Mouse (Mus musculus): ENCODE data around the gene Bhlhe23. TPM values are rescaled to one million over a fixed set of nuclear protein-coding genes. Genes with fewer than 3 reads are reported as not detected.

Bhlhe23 gene
- not detected in 2 replicates for polyA plus RNA-seq (2015; fragmentation: Nextera tagmentation; extraction: Ambion mirVana)

- WGBS (ENCODE audit: insufficient replicate concordance): 3% methylated on average over 28 of the region's 28 CpGs
- TF ChIP-seq EP300 (IDR thresholded peaks at IDR 0.05; ENCODE audit: low read depth): no peak
- Histone ChIP-seq H3K4me1 (ENCODE audit: insufficient read depth) (no peaks in the 10 kb centered on the region), H3K4me2 (ENCODE audit: low read depth, low read length) (no peak within 1 kb of the TSS), H3K9ac (replicated peaks) (no peak within 1 kb of the TSS), H3K27ac (ENCODE audit: low read depth) (no peak within 1 kb of the TSS), H3K4me3 (ENCODE audit: low read depth, low read length) (no peak within 1 kb of the TSS), H3K9me3 (ENCODE audit: low read length) (no peaks in the 10 kb centered on the region), H3K27me3 (ENCODE audit: insufficient read depth, low read length) (peaks cover 72% of the 10 kb centered on the region), H3K36me3 (replicated peaks; ENCODE audit: insufficient read depth, low read length) (no peaks in the 10 kb centered on the region)
- ATAC-seq: no peak
- DNase-seq: no peak
Observed at GRCm38 (mm10) chr2:180776793-180777192, at the start of gene Bhlhe23. Bhlhe23 (minus strand) TSS chr2:180776900.

GRCm38 (mm10) chr2:180825147-180825941 lies 48.6 kb upstream of the Bhlhe23 start:
- WGBS (ENCODE audit: insufficient replicate concordance): 36% methylated on average over 11 of the region's 11 CpGs
- H3K27me3 ChIP-seq (ENCODE audit: insufficient read depth, low read length): no peaks in the 10 kb centered on the region
- TF ChIP-seq EP300 (IDR thresholded peaks at IDR 0.05; ENCODE audit: low read depth): no peak
- no peak for TF ChIP-seq CTCF (IDR thresholded peaks at IDR 0.05; ENCODE audit: low read depth)
- no peak for DNase-seq
- H3K4me1 ChIP-seq (ENCODE audit: insufficient read depth): no peaks in the 10 kb centered on the region
- H3K36me3 ChIP-seq (replicated peaks; ENCODE audit: insufficient read depth, low read length): no peaks in the 10 kb centered on the region
- no peak for ATAC-seq
- no peak overlapping the region for H3K4me3 ChIP-seq (ENCODE audit: low read depth, low read length)
- H3K27ac ChIP-seq (ENCODE audit: low read depth): no peak overlapping the region
- no peak overlapping the region for H3K4me2 ChIP-seq (ENCODE audit: low read depth, low read length)
- H3K9me3 ChIP-seq (ENCODE audit: low read length): no peaks in the 10 kb centered on the region
- no peak overlapping the region for H3K9ac ChIP-seq (replicated peaks)

- H3K4me3 ChIP-seq (ENCODE audit: low read depth, low read length): no peak overlapping the region
- no peaks in the 10 kb centered on the region for H3K4me1 ChIP-seq (ENCODE audit: insufficient read depth)
- DNase-seq: no peak
- no peak overlapping the region for H3K9ac ChIP-seq (replicated peaks)
- WGBS (ENCODE audit: insufficient replicate concordance): 68% methylated on average over 4 of the region's 4 CpGs
- H3K27me3 ChIP-seq (ENCODE audit: insufficient read depth, low read length): no peaks in the 10 kb centered on the region
- H3K27ac ChIP-seq (ENCODE audit: low read depth): no peak overlapping the region
- no peak overlapping the region for H3K4me2 ChIP-seq (ENCODE audit: low read depth, low read length)
- no peak for ATAC-seq
- H3K9me3 ChIP-seq (ENCODE audit: low read length): no peaks in the 10 kb centered on the region
- TF ChIP-seq EP300 (IDR thresholded peaks at IDR 0.05; ENCODE audit: low read depth) (no peak), CTCF (IDR thresholded peaks at IDR 0.05; ENCODE audit: low read depth) (no peak)
- no peaks in the 10 kb centered on the region for H3K36me3 ChIP-seq (replicated peaks; ENCODE audit: insufficient read depth, low read length)
Observed at GRCm38 (mm10) chr2:180824724-180825123, 48.0 kb upstream of the Bhlhe23 start.

GRCm38 (mm10) chr2:180824061-180824460 lies 47.4 kb upstream of the Bhlhe23 start:
- Histone ChIP-seq H3K4me1 (ENCODE audit: insufficient read depth) (no peaks in the 10 kb centered on the region), H3K9me3 (ENCODE audit: low read length) (no peaks in the 10 kb centered on the region), H3K27me3 (ENCODE audit: insufficient read depth, low read length) (no peaks in the 10 kb centered on the region), H3K4me2 (ENCODE audit: low read depth, low read length) (no peak overlapping the region), H3K27ac (ENCODE audit: low read depth) (no peak overlapping the region), H3K9ac (replicated peaks) (no peak overlapping the region), H3K36me3 (replicated peaks; ENCODE audit: insufficient read depth, low read length) (no peaks in the 10 kb centered on the region), H3K4me3 (ENCODE audit: low read depth, low read length) (no peak overlapping the region)
- WGBS (ENCODE audit: insufficient replicate concordance): 56% methylated on average over 4 of the region's 4 CpGs
- DNase-seq: no peak
- TF ChIP-seq EP300 (IDR thresholded peaks at IDR 0.05; ENCODE audit: low read depth): no peak
- no peak for TF ChIP-seq CTCF (IDR thresholded peaks at IDR 0.05; ENCODE audit: low read depth)
- ATAC-seq: no peak

GRCm38 (mm10) chr2:180822476-180822875 lies 45.8 kb upstream of the Bhlhe23 start:
- Histone ChIP-seq H3K36me3 (replicated peaks; ENCODE audit: insufficient read depth, low read length) (no peaks in the 10 kb centered on the region), H3K9ac (replicated peaks) (no peak overlapping the region), H3K27me3 (ENCODE audit: insufficient read depth, low read length) (no peaks in the 10 kb centered on the region), H3K4me1 (ENCODE audit: insufficient read depth) (no peaks in the 10 kb centered on the region), H3K4me2 (ENCODE audit: low read depth, low read length) (no peak overlapping the region), H3K9me3 (ENCODE audit: low read length) (no peaks in the 10 kb centered on the region), H3K27ac (ENCODE audit: low read depth) (no peak overlapping the region), H3K4me3 (ENCODE audit: low read depth, low read length) (no peak overlapping the region)
- DNase-seq (no peak), ATAC-seq (no peak)
- 26% methylated on average over 6 of the region's 6 CpGs for WGBS (ENCODE audit: insufficient replicate concordance)
- no peak for TF ChIP-seq EP300 (IDR thresholded peaks at IDR 0.05; ENCODE audit: low read depth)
- TF ChIP-seq CTCF (IDR thresholded peaks at IDR 0.05; ENCODE audit: low read depth): peak; percentile 49

- Histone ChIP-seq H3K9ac (replicated peaks) (no peak overlapping the region), H3K36me3 (replicated peaks; ENCODE audit: insufficient read depth, low read length) (no peaks in the 10 kb centered on the region), H3K4me3 (ENCODE audit: low read depth, low read length) (no peak overlapping the region), H3K4me1 (ENCODE audit: insufficient read depth) (no peaks in the 10 kb centered on the region), H3K4me2 (ENCODE audit: low read depth, low read length) (no peak overlapping the region), H3K9me3 (ENCODE audit: low read length) (no peaks in the 10 kb centered on the region), H3K27ac (ENCODE audit: low read depth) (no peak overlapping the region), H3K27me3 (ENCODE audit: insufficient read depth, low read length) (no peaks in the 10 kb centered on the region)
- DNase-seq (no peak), ATAC-seq (no peak)
- WGBS (ENCODE audit: insufficient replicate concordance): 93% methylated on average over 2 of the region's 2 CpGs
- TF ChIP-seq EP300 (IDR thresholded peaks at IDR 0.05; ENCODE audit: low read depth) (no peak), CTCF (IDR thresholded peaks at IDR 0.05; ENCODE audit: low read depth) (no peak)
Observed at GRCm38 (mm10) chr2:180819504-180819903, 42.8 kb upstream of the Bhlhe23 start.
